ENCODE assay signal across 12 mouse cellular contexts in the genomic region with DNA sequence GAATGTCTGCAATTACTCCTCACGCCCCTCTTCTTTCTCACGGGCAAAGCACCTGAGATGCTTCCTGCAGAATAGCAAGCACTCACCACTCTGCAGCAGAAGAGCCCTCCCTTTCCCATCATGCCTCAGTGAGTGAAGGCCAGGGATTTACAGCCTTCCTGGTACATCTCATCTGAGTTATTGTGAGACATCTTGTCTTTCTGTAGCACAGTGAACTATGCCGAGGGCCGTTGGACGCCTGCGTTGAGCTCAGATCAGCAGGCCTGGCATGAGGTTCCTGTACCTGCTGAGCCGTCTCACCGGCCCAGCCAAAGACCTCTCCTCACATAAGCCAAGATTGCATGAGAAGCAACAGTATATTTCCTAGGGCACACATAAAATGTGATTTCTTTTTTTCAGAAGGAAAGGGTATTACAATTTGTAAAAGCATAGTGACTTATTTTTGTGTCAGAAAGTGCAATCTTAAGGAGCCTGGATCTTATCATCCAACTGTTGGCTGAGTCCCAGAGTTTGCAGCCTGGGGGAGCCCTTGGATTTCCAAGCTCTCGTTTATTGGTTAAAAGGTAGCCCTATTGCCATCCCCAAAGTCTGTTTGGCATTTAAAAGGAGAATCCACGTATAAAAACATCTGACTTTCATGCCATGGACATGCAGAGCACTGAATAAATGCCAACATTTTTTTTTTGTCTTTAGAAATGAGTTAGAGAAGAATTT.
DNase-seq lines count a peak whose midpoint lies in the region; ATAC-seq and TF ChIP-seq lines count a peak whose summit lies in the region.
"Had no signal": no experiment of that assay in that cellular context is flagged by ENCODE, and none has a peak within 500 bp of the region (broad histone marks: within the 10 kb centered on the region; RNA-seq: fewer than 3 reads in every experiment).

No protein-coding gene starts in this region.

- TF ChIP-seq CTCF in cerebellum, adult 2 months (IDR thresholded peaks at IDR 0.05; ENCODE audit: borderline replicate concordance, insufficient read depth, low read depth, low read length), result no peak

- H3K9ac ChIP-seq in neural tube, embryonic 15.5 days (replicated peaks), result no peak overlapping the region
- H3K9ac ChIP-seq: liver, postnatal 0 days had no signal

- DNase-seq in kidney, postnatal 4 days, result peak; percentile 25 to 26
- DNase-seq in kidney, adult 11 months, result no peak
- peak; percentile 55 to 76 for DNase-seq in cerebellum, adult 2 months
- DNase-seq in cerebellum, postnatal 25 days, result peak; percentile 65 to 76
- no peak for DNase-seq in frontal cortex, adult 2 months (ENCODE audit: extremely low spot score in 1 of 2, low spot score in 1 of 2)
- no peak for DNase-seq in left cerebral cortex, adult 18-20 months (ENCODE audit: low spot score in 2 of 2)
- DNase-seq: adrenal gland, adult 2 months; heart, adult 2 months had no signal

- H3K4me3 ChIP-seq in cerebellum, adult 2 months (replicated peaks; ENCODE audit: insufficient read depth, low read depth, low read length), result no peak overlapping the region
- no peak overlapping the region for H3K4me3 ChIP-seq in neural tube, embryonic 15.5 days (replicated peaks)
- H3K4me3 ChIP-seq: heart, adult 2 months; layer of hippocampus, adult 2 months had no signal

- H3K9me3 ChIP-seq in neural tube, embryonic 15.5 days (replicated peaks), result no peaks in the 10 kb centered on the region

- H3K4me2 ChIP-seq in neural tube, embryonic 15.5 days, result no peak overlapping the region

- peaks cover 12% of the 10 kb centered on the region for H3K4me1 ChIP-seq in cerebellum, adult 2 months (ENCODE audit: control insufficient read depth, insufficient read depth, low read length)
- peaks cover 15% of the 10 kb centered on the region for H3K4me1 ChIP-seq in neural tube, embryonic 15.5 days

- no peak overlapping the region for H3K27ac ChIP-seq in cerebellum, adult 2 months (ENCODE audit: insufficient read depth, low read length)
- H3K27ac ChIP-seq in neural tube, embryonic 15.5 days (replicated peaks), result 0 out of 2 replicates have a peak overlapping the region, but pooled peaks have one; percentile 34
- H3K27ac ChIP-seq: heart, adult 2 months; layer of hippocampus, adult 2 months had no signal

- WGBS in cerebellum, adult 2 months, result 28% methylated on average over 10 of the region's 10 CpGs
- WGBS in neural tube, embryonic 15.5 days, result 44% methylated on average over 10 of the region's 10 CpGs

- ATAC-seq in neural tube, embryonic 15.5 days (ENCODE audit: low FRiP score), result no peak
- ATAC-seq: liver, postnatal 0 days had no signal

- H3K36me3 ChIP-seq in neural tube, embryonic 15.5 days, result no peaks in the 10 kb centered on the region

- H3K27me3 ChIP-seq in cerebellum, adult 2 months (ENCODE audit: control insufficient read depth, insufficient read depth, low read length), result no peaks in the 10 kb centered on the region
- H3K27me3 ChIP-seq in neural tube, embryonic 15.5 days (replicated peaks), result no peaks in the 10 kb centered on the region
- H3K27me3 ChIP-seq: CH12.LX had no signal

- no peak for TF ChIP-seq POLR2A in cerebellum, adult 2 months (IDR thresholded peaks at IDR 0.05; ENCODE audit: borderline replicate concordance, insufficient read depth, low read length)

Comparison
In these comparisons a context has a peak if more than half of its experiments do, and no peak if none do; other contexts are left out.
1. DNase-seq: peak in kidney, postnatal 4 days (2 of 2), cerebellum, adult 2 months (2 of 2) and cerebellum, postnatal 25 days (2 of 2); none in kidney, adult 11 months (single experiment), frontal cortex, adult 2 months (0 of 2) and left cerebral cortex, adult 18-20 months (0 of 2).